Mouse (Mus musculus): Measurements from ENCODE around the gene Mrps12.
"Not testable (repeated sequence)": the region's sequence is repeated elsewhere in the genome, so short reads cannot be mapped to it uniquely, and the experiment has no call there.

DNA sequence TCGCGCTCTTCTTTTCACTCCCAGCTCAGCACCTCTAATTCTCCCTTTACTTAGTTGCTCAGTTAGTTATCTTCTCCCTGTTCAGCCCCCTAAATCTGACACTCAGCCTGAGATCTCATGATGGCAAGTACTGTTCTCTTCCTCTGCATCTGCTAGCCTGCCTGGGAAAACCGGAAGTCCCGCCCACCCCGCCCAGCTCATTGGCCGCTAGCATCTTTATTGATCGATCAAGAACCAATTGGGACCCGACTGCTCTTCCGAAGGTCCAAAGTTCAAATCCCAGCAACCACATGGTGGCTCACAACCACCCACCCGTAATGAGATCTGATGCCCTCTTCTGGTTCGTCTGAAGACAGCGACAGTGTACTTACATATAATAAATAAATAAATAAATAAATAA is 40.3 kb downstream of the Mrps12 start:
- not testable (repeated sequence) for TF ChIP-seq POLR2A (IDR thresholded peaks at IDR 0.05; ENCODE audit: insufficient read depth, low read length); CTCF (IDR thresholded peaks at IDR 0.05; ENCODE audit: low read depth, low read length)
